Mouse (Mus musculus): Measurements from ENCODE around the gene Ube2b.

The Ube2b gene

GRCm38 (mm10) chr11:52000290-52000962 lies at the start of gene Ube2b:
TSS of gene Ube2b (minus strand) at chr11:52000762.
- peak; percentile 97 for DNase-seq

- DNase-seq, result no peak
Observed at GRCm38 (mm10) chr11:52046446-52047165, 46.0 kb upstream of the Ube2b start.

GRCm38 (mm10) chr11:52044156-52044555 lies 43.6 kb upstream of the Ube2b start:
- no peak for DNase-seq

- DNase-seq, result no peak
Observed at GRCm38 (mm10) chr11:52043224-52043623, 42.7 kb upstream of the Ube2b start.

GRCm38 (mm10) chr11:52037659-52038058 lies 37.1 kb upstream of the Ube2b start:
- no peak for DNase-seq

- DNase-seq, result no peak
Observed at GRCm38 (mm10) chr11:52035905-52036304, 35.3 kb upstream of the Ube2b start.

DNA sequence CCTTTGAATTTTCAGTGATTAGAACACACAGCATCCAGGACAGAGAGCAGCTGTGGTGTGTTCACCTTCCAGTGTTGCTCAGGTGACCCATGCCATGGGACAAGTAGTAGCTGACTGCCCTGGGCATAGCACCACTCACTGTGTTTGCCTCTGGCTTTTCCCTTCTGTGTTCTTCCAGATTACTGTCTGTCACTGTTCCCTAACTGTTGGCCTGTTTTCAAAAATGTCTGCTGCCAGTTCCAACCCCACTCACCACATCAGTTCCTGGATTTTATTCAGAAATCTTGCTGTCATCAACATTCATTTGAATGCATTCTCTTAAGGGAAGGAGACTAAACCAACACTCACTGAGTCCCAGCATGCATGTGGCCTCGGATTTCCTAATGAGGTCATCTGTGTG lies 33.4 kb upstream of the Ube2b start:
- no peak for DNase-seq

DNA sequence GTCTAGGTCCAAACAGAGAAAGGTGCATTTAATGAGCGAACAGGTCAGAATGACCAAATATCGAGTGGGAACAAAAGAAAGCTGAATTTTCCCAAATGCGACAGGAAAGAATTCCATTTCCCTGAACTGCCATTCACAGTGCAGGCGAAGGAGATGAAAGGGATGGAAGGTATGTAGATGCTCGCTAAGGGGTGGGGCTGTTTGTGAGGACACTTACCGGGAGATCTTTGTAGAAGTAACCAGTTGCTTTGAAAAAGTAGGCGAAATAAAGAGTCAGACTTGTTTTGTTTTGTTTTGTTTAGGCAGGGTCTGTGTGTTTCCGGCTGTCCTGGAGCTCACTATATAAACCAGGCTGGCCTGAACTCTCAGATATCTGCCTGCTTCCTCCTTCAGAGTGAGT lies 31.8 kb upstream of the Ube2b start:
- no peak for DNase-seq

DNA sequence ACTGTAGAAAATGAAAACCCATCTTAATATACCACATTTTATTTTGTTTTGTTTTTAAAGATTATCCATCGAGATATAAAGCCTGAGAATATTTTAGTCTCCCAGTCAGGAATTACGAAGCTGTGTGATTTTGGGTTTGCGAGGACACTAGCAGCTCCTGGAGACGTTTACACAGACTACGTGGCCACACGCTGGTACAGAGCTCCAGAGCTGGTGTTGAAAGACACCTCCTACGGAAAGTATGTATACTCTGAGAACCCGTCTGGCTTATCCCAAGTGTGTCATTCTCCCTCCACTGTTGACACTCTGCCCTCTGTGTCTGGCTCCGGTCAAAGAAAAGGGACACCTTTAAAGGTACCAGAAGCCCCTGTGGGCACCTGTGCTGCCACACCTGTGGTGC lies 17.7 kb upstream of the Ube2b start:
- DNase-seq, result no peak

DNA sequence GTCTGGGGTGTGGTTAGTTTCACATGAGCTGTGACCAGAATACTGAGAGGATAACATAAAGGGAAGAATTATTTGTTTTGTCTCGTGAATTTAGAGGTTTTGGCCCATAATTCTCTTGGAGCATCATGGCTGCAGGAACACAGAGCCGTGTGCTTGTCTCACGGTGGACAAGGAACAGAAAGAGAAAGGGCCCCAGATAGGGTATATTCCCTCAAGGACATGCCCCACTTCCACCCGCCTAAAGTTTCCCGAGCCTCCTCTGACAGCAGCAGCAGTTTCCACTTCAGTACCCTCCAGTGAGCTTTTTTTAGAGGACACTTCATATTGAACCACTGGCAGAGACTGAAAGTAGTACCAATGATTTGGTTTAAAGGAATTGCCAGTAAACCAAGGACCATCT lies 11.0 kb upstream of the Ube2b start:
- DNase-seq, result no peak

GRCm38 (mm10) chr11:52011011-52011410 lies 10.4 kb upstream of the Ube2b start:
- DNase-seq, result no peak

GRCm38 (mm10) chr11:52005586-52005985 lies 5.0 kb upstream of the Ube2b start:
- DNase-seq, result no peak

- DNase-seq, result peak; percentile 90 to 94
Observed at GRCm38 (mm10) chr11:52003772-52004528, 3.4 kb upstream of the Ube2b start, which contains the start of gene Cdkl3. TSS of gene Cdkl3 (plus strand) at chr11:52004221.

- DNase-seq, result no peak
Observed at GRCm38 (mm10) chr11:52003505-52003771, 2.9 kb upstream of the Ube2b start.

- no peak for DNase-seq
Observed at GRCm38 (mm10) chr11:52002842-52003504, 2.4 kb upstream of the Ube2b start.

- DNase-seq, result no peak
Observed at GRCm38 (mm10) chr11:52001861-52002260, 1.3 kb upstream of the Ube2b start.

- no peak for DNase-seq
Observed at GRCm38 (mm10) chr11:52001341-52001740, 779 bp upstream of the Ube2b start.

DNA sequence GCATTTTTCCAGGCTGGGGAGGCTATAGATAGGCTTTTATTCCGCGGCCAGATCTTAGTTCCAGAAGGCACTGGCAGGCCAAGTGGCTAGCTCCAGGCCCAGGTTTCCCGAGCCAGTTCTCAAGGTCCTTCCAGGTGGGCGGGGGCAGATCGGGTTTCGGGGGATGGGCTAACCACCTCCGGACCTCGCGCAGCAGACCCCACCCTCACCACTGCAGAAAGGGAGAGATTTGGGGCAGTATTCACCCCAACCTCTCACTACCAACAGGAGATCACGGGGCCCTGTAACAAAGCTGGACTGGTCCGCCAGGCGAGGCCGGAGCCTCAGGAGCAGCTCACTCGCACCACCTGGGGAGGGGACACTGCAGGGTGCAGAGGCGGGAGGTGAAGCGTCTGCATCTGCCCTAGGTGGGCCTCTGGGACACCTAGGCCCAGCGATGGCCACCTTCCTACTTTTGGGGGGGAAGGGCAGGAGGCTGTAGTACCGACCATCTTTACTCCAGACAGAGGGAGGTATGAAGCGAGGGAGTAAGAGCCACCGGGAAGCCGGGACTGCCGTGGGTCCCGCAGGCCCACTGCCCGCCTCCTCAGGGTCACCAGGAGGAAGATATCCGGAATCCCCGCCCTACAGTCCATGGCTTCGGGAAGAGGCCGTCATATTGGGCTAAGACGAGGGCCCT lies 812 bp downstream of the Ube2b start:
- peak in 1 of 2 experiments; percentile 69 for DNase-seq

DNA sequence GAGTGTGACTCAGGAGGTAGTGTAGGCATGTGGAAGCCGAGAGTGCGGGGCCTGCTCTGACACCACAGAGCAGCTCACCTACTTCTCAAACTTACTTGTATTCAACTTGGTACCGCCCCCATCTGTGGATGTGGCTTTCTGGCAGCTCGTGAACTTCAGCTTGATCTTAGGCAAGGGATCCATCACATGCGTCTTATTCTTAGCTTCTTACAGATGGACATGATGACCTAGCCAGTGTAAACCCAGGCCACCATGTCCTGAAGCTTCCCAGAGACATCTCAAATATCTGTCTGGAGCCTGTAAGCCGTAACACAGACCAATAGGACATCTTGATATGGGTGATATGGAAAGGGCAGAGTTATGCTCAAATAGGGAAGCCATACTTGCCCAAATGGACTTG lies 28.9 kb downstream of the Ube2b start:
- no peak for DNase-seq

- no peak for DNase-seq
Observed at GRCm38 (mm10) chr11:51969511-51969910, 31.1 kb downstream of the Ube2b start.

DNA sequence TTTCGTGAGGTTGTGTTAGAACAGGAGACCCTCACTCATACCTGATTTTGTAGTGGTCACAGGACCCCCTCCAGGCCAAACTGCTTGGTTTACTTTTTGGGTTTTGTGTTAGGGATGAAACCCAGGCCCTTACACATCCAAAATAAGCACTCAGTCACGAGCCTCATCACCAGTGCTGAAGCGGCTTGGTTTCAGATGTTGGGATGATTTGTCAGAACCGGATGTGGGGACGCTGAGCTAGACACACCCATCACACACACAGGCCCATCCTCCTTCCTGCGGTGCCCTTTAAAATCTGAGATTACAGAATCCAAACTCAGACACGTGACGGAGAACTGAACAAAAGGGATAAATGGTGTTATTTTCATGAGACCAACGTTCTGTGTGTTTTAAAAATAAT lies 31.7 kb downstream of the Ube2b start:
- no peak for DNase-seq

- DNase-seq, result peak; percentile 99
Observed at GRCm38 (mm10) chr11:51967443-51968401, 32.8 kb downstream of the Ube2b start, which contains the start of gene Cdkn2aipnl. TSS of gene Cdkn2aipnl (plus strand) at chr11:51967661.
